In genomic region chr10:91685164-91686027, GRCm38 (mm10) we compare ENCODE assay signal across 12 mouse cellular contexts.
DNase-seq lines count a peak whose midpoint lies in the region; ATAC-seq and TF ChIP-seq lines count a peak whose summit lies in the region.
"Had no signal": no experiment of that assay in that cellular context is flagged by ENCODE, and none has a peak within 500 bp of the region (broad histone marks: within the 10 kb centered on the region; RNA-seq: fewer than 3 reads in every experiment).

No protein-coding gene starts in this region.

- no peak overlapping the region for H3K9ac ChIP-seq in forebrain, embryonic 11.5 days (ENCODE audit: low read length)
- H3K9ac ChIP-seq in neural tube, embryonic 12.5 days: no peak overlapping the region

- no peak for TF ChIP-seq CTCF in layer of hippocampus, adult 2 months (conservative IDR thresholded peaks at IDR 0.05)

- H3K36me3 ChIP-seq in forebrain, embryonic 11.5 days (ENCODE audit: control insufficient read depth, insufficient read depth, low read length): no peaks in the 10 kb centered on the region
- H3K36me3 ChIP-seq in neural tube, embryonic 12.5 days: no peaks in the 10 kb centered on the region
- no peaks in the 10 kb centered on the region for H3K36me3 ChIP-seq in heart, embryonic 10.5 days

- no peak overlapping the region for H3K4me2 ChIP-seq in forebrain, embryonic 11.5 days (ENCODE audit: low read depth, low read length, severe bottlenecking)
- H3K4me2 ChIP-seq in neural tube, embryonic 12.5 days (replicated peaks): no peak overlapping the region

- H3K27ac ChIP-seq in layer of hippocampus, adult 2 months: no peak overlapping the region
- peak overlapping the region; percentile 68 for H3K27ac ChIP-seq in forebrain, embryonic 11.5 days (ENCODE audit: low read depth, low read length)
- H3K27ac ChIP-seq in neural tube, embryonic 12.5 days: no peak overlapping the region
- H3K27ac ChIP-seq in heart, embryonic 10.5 days: no peak overlapping the region
- H3K27ac ChIP-seq: heart, adult 2 months had no signal

- no peak for DNase-seq in layer of hippocampus, adult 2 months (ENCODE audit: low spot score in 2 of 2)
- no peak for DNase-seq in layer of hippocampus, postnatal 14 days (ENCODE audit: low spot score in 2 of 2)
- DNase-seq in forebrain, embryonic 11.5 days (ENCODE audit: low spot score): peak; percentile 53
- DNase-seq in kidney, adult 9 months: peak; percentile 1
- DNase-seq in c-Kit-positive CD71-positive TER-119-positive erythroid progenitor cells, embryonic 14.5 days (ENCODE audit: low spot score): no peak
- no peak for DNase-seq in heart, embryonic 10.5 days (ENCODE audit: low spot score)
- DNase-seq: heart, adult 2 months; lung, postnatal 14 days; right cerebral cortex, adult 18-20 months; thymus, postnatal 36 days had no signal

- no peaks in the 10 kb centered on the region for H3K9me3 ChIP-seq in forebrain, embryonic 11.5 days (ENCODE audit: control insufficient read depth, low read length)
- no peaks in the 10 kb centered on the region for H3K9me3 ChIP-seq in neural tube, embryonic 12.5 days
- no peaks in the 10 kb centered on the region for H3K9me3 ChIP-seq in heart, embryonic 10.5 days

- ATAC-seq in forebrain, embryonic 11.5 days (replicated peaks; ENCODE audit: low FRiP score): peak; percentile 83
- peak; percentile 80 for ATAC-seq in neural tube, embryonic 12.5 days (ENCODE audit: low FRiP score, low read depth)
- no peak for ATAC-seq in monocyte, adult 5-6 weeks (replicated peaks; ENCODE audit: insufficient number of reproducible peaks, low FRiP score, low TSS enrichment, poor library complexity, severe bottlenecking)

- H3K4me1 ChIP-seq in forebrain, embryonic 11.5 days (replicated peaks; ENCODE audit: control insufficient read depth, insufficient read depth, low read length): peaks cover 3% of the 10 kb centered on the region
- peaks cover 6% of the 10 kb centered on the region; the same call in 1 of the 2 replicates for H3K4me1 ChIP-seq in neural tube, embryonic 12.5 days
- H3K4me1 ChIP-seq in heart, embryonic 10.5 days: no peaks in the 10 kb centered on the region

- WGBS in forebrain, embryonic 11.5 days: 34% methylated on average over 8 of the region's 8 CpGs
- 52% methylated on average over 8 of the region's 8 CpGs for WGBS in neural tube, embryonic 12.5 days
- 71% methylated on average over 8 of the region's 8 CpGs for WGBS in heart, embryonic 10.5 days

- peak overlapping the region; percentile 24; the same call in 1 of the 2 replicates for H3K4me3 ChIP-seq in layer of hippocampus, adult 2 months
- no peak overlapping the region for H3K4me3 ChIP-seq in forebrain, embryonic 11.5 days (ENCODE audit: low read depth, low read length)
- no peak overlapping the region for H3K4me3 ChIP-seq in neural tube, embryonic 12.5 days
- no peak overlapping the region for H3K4me3 ChIP-seq in heart, embryonic 10.5 days
- H3K4me3 ChIP-seq: heart, adult 2 months had no signal

- H3K27me3 ChIP-seq in forebrain, embryonic 11.5 days (ENCODE audit: control insufficient read depth, insufficient read depth, low read length): no peaks in the 10 kb centered on the region
- H3K27me3 ChIP-seq in neural tube, embryonic 12.5 days (replicated peaks): no peaks in the 10 kb centered on the region
- no peaks in the 10 kb centered on the region for H3K27me3 ChIP-seq in heart, embryonic 10.5 days (ENCODE audit: insufficient read depth, poor library complexity, severe bottlenecking)

Comparison
In these comparisons a context has a peak if more than half of its experiments do, and no peak if none do; other contexts are left out.
1. DNase-seq: peak in forebrain, embryonic 11.5 days (single experiment) and kidney, adult 9 months (single experiment); none in layer of hippocampus, adult 2 months (0 of 2), layer of hippocampus, postnatal 14 days (0 of 2), c-Kit-positive CD71-positive TER-119-positive erythroid progenitor cells, embryonic 14.5 days (single experiment) and heart, embryonic 10.5 days (single experiment).